Mouse (Mus musculus): ENCODE results near the gene Bhmt2. TPM values are rescaled to one million over a fixed set of nuclear protein-coding genes. Genes with fewer than 3 reads are reported as not detected.
A peak's percentile ranks its signal among the peaks of the same experiment; 100 is the strongest.

The Bhmt2 gene
- polyA plus RNA-seq, 1 experiment from 2014 or later = not detected

GRCm38 (mm10) chr13:93639636-93640035, 34.5 kb downstream of the Bhmt2 start:
- DNase-seq (ENCODE audit: low spot score) = no peak

- no peak for DNase-seq (ENCODE audit: low spot score)
These were observed 36.5 kb downstream of the Bhmt2 start, which contains the start of gene Bhmt for GRCm38 (mm10) chr13:93637282-93638245. Gene Bhmt (minus strand): TSS chr13:93637961.

DNA sequence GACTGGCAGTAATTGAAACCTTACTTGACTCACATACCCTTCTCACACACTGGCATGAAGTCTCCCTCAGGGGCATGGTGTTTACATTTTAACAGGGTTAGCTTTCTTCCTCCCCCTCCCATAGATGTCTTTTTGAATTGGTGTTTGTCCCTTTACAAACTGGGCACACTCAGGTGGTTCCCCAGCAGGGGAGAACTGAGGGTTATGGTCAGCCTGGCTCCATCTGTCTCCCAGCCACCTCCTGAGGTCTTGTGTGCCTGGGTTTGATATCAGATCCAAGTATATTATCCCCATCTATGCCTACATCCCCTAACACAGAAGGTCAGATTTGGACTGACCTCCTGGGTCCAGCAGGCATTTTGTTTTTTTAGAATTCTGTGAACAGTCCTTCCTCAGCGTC, 37.5 kb downstream of the Bhmt2 start:
- DNase-seq (ENCODE audit: low spot score) = no peak

- no peak for DNase-seq (ENCODE audit: low spot score)
These were observed 41.2 kb downstream of the Bhmt2 start for GRCm38 (mm10) chr13:93632927-93633326.

GRCm38 (mm10) chr13:93630941-93631705, 43.0 kb downstream of the Bhmt2 start:
- no peak for DNase-seq (ENCODE audit: low spot score)

GRCm38 (mm10) chr13:93628861-93629260, 45.2 kb downstream of the Bhmt2 start:
- no peak for DNase-seq (ENCODE audit: low spot score)

DNA sequence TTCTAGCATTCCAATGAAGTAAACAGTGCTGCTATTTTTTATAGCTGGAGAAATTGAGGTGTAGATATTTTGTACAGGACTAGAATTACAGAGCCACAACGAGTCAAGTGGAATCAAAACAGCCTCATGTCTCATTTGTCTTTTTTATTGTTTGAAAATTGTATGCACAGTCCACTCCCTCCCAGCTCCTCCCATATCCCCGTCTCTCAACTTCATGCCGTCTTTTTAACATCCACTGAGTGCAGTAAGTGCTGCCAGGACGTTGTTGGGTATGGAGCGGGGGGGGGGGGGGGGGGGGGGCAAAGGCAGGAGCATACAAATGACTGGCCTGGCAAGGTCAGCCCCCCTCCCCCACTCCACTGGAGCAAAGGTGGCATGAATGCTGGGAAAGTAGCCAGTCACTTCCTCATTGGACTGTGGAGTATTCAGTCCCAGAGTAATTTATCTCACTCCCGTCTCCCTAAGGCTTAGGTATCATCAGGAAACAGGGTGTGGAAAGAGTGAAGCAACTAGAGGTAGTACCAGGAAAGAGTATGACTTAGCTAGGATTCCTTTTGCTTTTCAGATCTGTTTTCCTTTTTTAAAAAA, 59.6 kb downstream of the Bhmt2 start:
- DNase-seq (ENCODE audit: low spot score) = no peak

DNA sequence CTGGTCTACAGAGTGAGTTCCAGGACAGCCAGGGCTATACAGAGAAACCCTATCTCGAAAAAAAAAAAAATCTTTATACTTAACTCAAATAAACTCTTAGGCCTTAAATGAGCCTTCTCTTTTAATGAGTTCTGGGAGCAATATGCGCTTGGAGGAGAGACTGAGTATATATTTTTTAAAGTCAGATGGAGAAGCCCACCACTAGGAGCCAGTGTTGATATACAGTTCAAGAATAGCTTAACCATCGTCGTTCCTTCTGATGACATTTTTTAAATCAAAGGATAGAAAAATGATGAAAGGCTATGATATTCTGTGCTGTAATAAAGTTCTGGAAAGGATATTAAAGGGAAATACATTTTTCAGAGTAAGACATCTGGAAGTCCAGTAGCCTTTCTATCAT, 60.3 kb downstream of the Bhmt2 start:
- no peak for DNase-seq (ENCODE audit: low spot score)

DNA sequence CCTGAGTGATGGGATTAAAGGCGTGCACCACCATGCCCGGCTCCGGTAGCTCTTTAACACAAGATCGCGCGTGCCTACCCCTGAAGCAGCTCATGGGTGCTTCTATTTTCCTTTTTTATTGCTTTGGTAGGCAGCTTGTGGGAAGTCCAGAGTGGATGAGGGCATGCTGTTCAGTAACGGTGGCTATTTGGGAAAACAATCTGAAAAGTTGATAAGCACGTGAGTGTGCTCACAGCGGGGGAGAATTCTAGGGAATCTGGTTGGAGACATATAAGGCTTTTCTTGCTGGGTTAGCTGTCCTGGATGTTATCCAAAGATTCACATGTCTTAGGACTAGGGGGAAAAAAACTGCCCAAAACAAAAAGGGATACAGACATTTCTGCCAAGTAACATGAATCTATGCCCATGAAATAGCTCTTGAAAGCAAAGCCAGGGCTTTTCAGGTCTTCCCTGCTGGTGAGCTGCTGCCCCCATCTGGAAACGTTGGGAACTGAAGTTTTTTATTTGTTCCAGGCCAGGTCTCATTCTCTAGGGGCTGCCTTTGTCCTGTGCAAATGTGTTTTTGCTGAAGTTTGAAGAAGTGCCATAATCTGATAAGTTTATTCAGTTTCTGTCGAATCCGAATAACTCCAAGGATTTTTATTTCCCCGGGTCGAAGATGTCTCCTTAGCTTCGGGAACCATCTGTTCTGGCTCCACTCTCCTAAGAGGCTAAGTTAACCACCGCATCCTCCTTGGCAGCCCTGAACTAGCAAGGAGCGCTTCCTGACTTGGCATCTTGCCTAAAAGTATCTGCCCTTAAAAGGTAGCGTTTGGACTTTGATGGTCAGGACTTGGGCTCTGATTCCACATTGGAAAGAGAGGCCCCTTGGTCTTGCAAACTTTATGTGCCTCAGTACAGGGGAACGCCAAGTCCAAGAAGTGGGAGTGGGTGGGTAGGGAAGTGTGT, 61.2 kb downstream of the Bhmt2 start:
- peak; percentile 75 for DNase-seq (ENCODE audit: low spot score)

- DNase-seq (ENCODE audit: low spot score) = no peak
These were observed 65.6 kb downstream of the Bhmt2 start for GRCm38 (mm10) chr13:93608476-93608875.

DNA sequence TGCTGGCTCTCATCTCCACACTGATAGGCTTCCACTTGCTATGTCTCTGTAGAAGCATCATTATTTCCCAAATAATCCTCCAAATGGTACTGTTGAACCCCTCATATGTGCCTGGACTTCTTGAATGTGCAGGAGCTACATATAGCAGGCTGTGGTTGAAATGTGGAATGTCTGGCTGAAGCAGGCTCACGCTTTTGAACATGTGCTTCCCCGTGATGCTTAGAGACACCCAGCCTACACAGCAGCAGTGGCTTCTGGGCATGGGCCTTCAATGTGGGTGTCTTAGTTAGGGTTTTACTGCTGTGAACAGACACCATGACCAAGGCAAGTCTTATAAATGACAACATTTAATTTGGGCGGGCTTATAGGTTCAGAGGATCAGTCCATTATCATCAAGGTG, 66.4 kb downstream of the Bhmt2 start:
- DNase-seq (ENCODE audit: low spot score) = no peak

- no peak for DNase-seq (ENCODE audit: low spot score)
These were observed 67.1 kb downstream of the Bhmt2 start for GRCm38 (mm10) chr13:93606868-93607578.

Other genes with a start within 250 kb of the Bhmt2 start
- 4.7 and 6.0 TPM in 2 replicates for gene Jmy, start 174.5 kb downstream of the Bhmt2 start, polyA plus RNA-seq (2015; fragmentation: Nextera tagmentation; extraction: Ambion mirVana)
- gene Bhmt, start 36.3 kb downstream of the Bhmt2 start, polyA plus RNA-seq (2015; fragmentation: Nextera tagmentation; extraction: Ambion mirVana) = 0.14 and 0.20 TPM in 2 replicates
- not detected in 2 replicates for gene Dmgdh, start 131 bp upstream of the Bhmt2 start, polyA plus RNA-seq (2015; fragmentation: Nextera tagmentation; extraction: Ambion mirVana)
- gene Arsb, start 97.3 kb upstream of the Bhmt2 start, polyA plus RNA-seq (2015; fragmentation: Nextera tagmentation; extraction: Ambion mirVana) = 3.2 and 3.7 TPM in 2 replicates

All from thymus, postnatal 0 days (tissue).